Mouse (Mus musculus) lung, embryonic 15.5 days (tissue): ENCODE data around the gene Fgfr2. TPM values are rescaled to one million over a fixed set of nuclear protein-coding genes. Genes with fewer than 3 reads are reported as not detected.
"Not testable (repeated sequence)": the region's sequence is repeated elsewhere in the genome, so short reads cannot be mapped to it uniquely, and the experiment has no call there.

ENCODE experiments used
- ATAC-seq: fragments of 200-750 bp; cut with Nextera tagmentation; 2 replicates; pipeline ENCODE4 v1.8.0; 2017; ENCODE audit warnings: moderate number of reproducible peaks, borderline replicate concordance; ENCODE audit not compliant: low FRiP score, low TSS enrichment; ENCODE audit errors: extremely low read depth
- H3K27ac ChIP-seq: fragments of 300-500 bp; sonication (generic); 2 replicates; pipeline ENCODE4 v1.5.1; 2015; ENCODE audit warnings: moderate library complexity, mild to moderate bottlenecking, inconsistent platforms
- H3K27me3 ChIP-seq: fragments of 300-500 bp; sonication (generic); 2 replicates; pipeline ENCODE4 v1.6.1; 2015; ENCODE audit warnings: inconsistent platforms
- H3K36me3 ChIP-seq: fragments of 300-500 bp; sonication (generic); 2 replicates; pipeline ENCODE4 v1.6.1; 2015; ENCODE audit warnings: inconsistent platforms
- H3K4me1 ChIP-seq: fragments of 300-500 bp; sonication (generic); 2 replicates; pipeline ENCODE4 v1.6.1; 2015; ENCODE audit warnings: inconsistent platforms
- H3K4me2 ChIP-seq: fragments of 300-500 bp; sonication (generic); 2 replicates; pipeline ENCODE4 v1.6.1; 2015; ENCODE audit warnings: inconsistent platforms, mild to moderate bottlenecking, moderate library complexity
- H3K4me3 ChIP-seq: fragments of 300-500 bp; sonication (generic); 2 replicates; pipeline ENCODE4 v1.5.1; 2015; ENCODE audit warnings: mild to moderate bottlenecking, inconsistent platforms
- H3K9ac ChIP-seq: fragments of 300-500 bp; sonication (generic); 2 replicates; pipeline ENCODE4 v1.6.1; 2015; ENCODE audit warnings: inconsistent platforms
- H3K9me3 ChIP-seq: fragments of 300-500 bp; sonication (generic); 2 replicates; pipeline ENCODE4 v1.6.1; 2016; ENCODE audit warnings: inconsistent platforms
- WGBS: fragments of 180-500 bp; shearing (Covaris S2); methylation state at CpG from one replicate; pipeline ENCODE4 v1.1.7; 2015; 5-methylcytosine and 5-hydroxymethylcytosine counted together
- polyA plus RNA-seq: library from polyadenylated mRNA; unstranded; fragments of >200 nt; fragmentation: Nextera tagmentation; extraction: Ambion mirVana; gene quantifications from 2 replicates; pipeline ENCODE4 v1.2.1, GENCODE M21; 2015

Fgfr2 gene
- polyA plus RNA-seq, 1 experiment from 2014 or later, result 160 TPM

- no peak overlapping the region for H3K27ac ChIP-seq
- no peaks in the 10 kb centered on the region for H3K27me3 ChIP-seq
- WGBS, result 79% methylated on average over 4 of the region's 4 CpGs
- H3K4me2 ChIP-seq, result no peak overlapping the region
- H3K4me3 ChIP-seq, result no peak overlapping the region
- H3K36me3 ChIP-seq, result no peaks in the 10 kb centered on the region
- H3K9me3 ChIP-seq, result no peaks in the 10 kb centered on the region
- no peak for ATAC-seq
- H3K9ac ChIP-seq, result no peak overlapping the region
- no peaks in the 10 kb centered on the region for H3K4me1 ChIP-seq
Measured at GRCm38 (mm10) chr7:132540597-132540996, 582.6 kb downstream of the Fgfr2 start.

- H3K27ac ChIP-seq, result no peak overlapping the region
- no peak overlapping the region for H3K4me3 ChIP-seq
- no peak for ATAC-seq
- H3K4me2 ChIP-seq, result no peak overlapping the region
- 70% methylated on average over 3 of the region's 3 CpGs for WGBS
- no peaks in the 10 kb centered on the region for H3K4me1 ChIP-seq
- H3K9ac ChIP-seq, result no peak overlapping the region
- H3K9me3 ChIP-seq, result no peaks in the 10 kb centered on the region
- no peaks in the 10 kb centered on the region for H3K27me3 ChIP-seq
- no peaks in the 10 kb centered on the region for H3K36me3 ChIP-seq
Measured at GRCm38 (mm10) chr7:132529206-132529605, 593.9 kb downstream of the Fgfr2 start.

DNA sequence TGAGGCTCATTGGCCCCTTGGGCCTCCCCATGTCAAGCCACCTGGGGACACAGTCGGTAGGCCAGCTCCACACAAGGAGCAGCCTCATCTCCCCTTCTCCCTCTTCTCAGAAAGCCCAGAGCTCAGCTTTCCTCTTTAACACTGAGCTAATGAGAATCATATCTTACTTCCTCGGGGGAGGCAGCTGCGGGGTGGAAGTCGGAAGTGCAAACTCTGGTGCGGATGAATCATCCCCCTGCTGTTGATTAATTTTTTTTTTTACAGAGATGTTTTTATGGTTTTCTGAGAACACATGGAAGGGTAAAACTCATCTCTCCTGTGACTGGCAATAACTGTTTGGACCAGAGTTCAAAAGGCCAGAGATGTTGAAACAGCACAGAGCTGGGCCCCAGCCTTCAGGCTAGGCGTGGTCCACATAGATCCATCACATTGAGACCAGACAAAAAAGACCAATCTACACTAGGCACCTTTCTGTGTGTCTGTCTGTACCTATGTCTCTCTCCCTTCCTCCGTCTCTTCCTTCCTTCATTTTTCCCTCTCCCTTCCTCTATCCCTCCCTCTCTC, 609.6 kb downstream of the Fgfr2 start:
- Histone ChIP-seq H3K9me3 (no peaks in the 10 kb centered on the region), H3K9ac (no peak overlapping the region), H3K4me3 (no peak overlapping the region), H3K27me3 (no peaks in the 10 kb centered on the region), H3K36me3 (no peaks in the 10 kb centered on the region), H3K4me1 (no peaks in the 10 kb centered on the region), H3K4me2 (no peak overlapping the region), H3K27ac (no peak overlapping the region)
- ATAC-seq, result no peak
- WGBS, result 55% methylated on average over 7 of the region's 7 CpGs

GRCm38 (mm10) chr7:132509110-132509509, 614.0 kb downstream of the Fgfr2 start:
- 45% methylated on average over 2 of the region's 2 CpGs for WGBS
- Histone ChIP-seq H3K27ac (no peak overlapping the region), H3K36me3 (no peaks in the 10 kb centered on the region), H3K4me1 (no peaks in the 10 kb centered on the region), H3K27me3 (no peaks in the 10 kb centered on the region), H3K9me3 (no peaks in the 10 kb centered on the region), H3K9ac (no peak overlapping the region), H3K4me3 (no peak overlapping the region), H3K4me2 (no peak overlapping the region)
- no peak for ATAC-seq

- H3K27me3 ChIP-seq, result no peaks in the 10 kb centered on the region
- no peaks in the 10 kb centered on the region for H3K36me3 ChIP-seq
- no peaks in the 10 kb centered on the region for H3K4me1 ChIP-seq
- no peak overlapping the region for H3K4me3 ChIP-seq
- no peak for ATAC-seq
- no peaks in the 10 kb centered on the region for H3K9me3 ChIP-seq
- WGBS, result 45% methylated on average over 4 of the region's 4 CpGs
- H3K9ac ChIP-seq, result no peak overlapping the region
- no peak overlapping the region for H3K4me2 ChIP-seq
- H3K27ac ChIP-seq, result no peak overlapping the region
Measured at GRCm38 (mm10) chr7:132507361-132507760, 615.8 kb downstream of the Fgfr2 start.

DNA sequence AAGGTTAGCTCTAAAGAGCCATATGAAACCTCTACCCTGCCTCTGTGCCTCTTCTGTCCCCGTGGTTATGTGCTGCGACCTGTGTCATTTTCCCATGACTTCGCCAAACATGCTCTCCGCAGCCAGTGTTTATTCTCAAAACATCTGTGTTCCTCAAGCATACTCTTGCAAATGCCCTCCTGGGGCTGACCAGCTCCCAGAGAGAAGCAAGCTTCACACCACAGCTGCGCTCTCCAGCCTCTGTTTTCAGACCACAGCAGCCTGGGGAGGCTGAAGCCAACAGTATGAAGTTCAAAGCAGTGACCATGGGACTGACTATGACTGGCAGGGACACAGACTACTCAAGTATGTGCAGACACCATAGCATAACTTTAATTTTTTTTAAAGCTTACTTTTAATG, 616.9 kb downstream of the Fgfr2 start:
- Histone ChIP-seq H3K9ac (no peak overlapping the region), H3K27me3 (no peaks in the 10 kb centered on the region), H3K4me3 (no peak overlapping the region), H3K4me2 (no peak overlapping the region), H3K9me3 (no peaks in the 10 kb centered on the region), H3K4me1 (no peaks in the 10 kb centered on the region), H3K27ac (no peak overlapping the region), H3K36me3 (no peaks in the 10 kb centered on the region)
- no peak for ATAC-seq
- 39% methylated on average over 5 of the region's 5 CpGs for WGBS

DNA sequence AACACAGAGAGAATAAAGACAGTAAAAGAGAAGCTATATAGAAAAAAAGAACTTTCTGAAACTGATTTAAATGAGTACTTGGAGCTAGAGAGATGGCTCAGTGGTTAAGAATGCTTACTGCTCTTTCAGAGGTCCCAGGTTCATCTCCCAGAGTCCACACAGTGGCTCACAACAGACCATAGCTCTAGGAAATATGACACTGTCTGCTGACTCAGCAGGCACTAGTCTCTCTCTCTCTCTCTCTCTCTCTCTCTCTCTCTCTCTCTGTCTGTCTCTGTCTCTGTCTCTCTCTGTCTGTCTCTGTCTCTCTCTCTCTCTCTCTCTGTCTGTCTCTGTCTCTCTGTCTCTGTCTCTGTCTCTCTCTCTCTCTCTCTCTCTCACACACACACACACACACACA, 620.7 kb downstream of the Fgfr2 start:
- not testable (repeated sequence) for ATAC-seq, H3K36me3 ChIP-seq, H3K9ac ChIP-seq, H3K4me3 ChIP-seq, H3K27ac ChIP-seq, H3K9me3 ChIP-seq, H3K27me3 ChIP-seq, H3K4me1 ChIP-seq, H3K4me2 ChIP-seq

- Histone ChIP-seq H3K9ac (no peak overlapping the region), H3K27me3 (no peaks in the 10 kb centered on the region), H3K4me1 (0 out of 2 replicates have a peak, but pooled peaks cover 3% of the 10 kb centered on the region), H3K9me3 (no peaks in the 10 kb centered on the region), H3K4me2 (no peak overlapping the region), H3K36me3 (no peaks in the 10 kb centered on the region), H3K4me3 (no peak overlapping the region), H3K27ac (no peak overlapping the region)
- no peak for ATAC-seq
- WGBS, result 91% methylated on average over 3 of the region's 3 CpGs
Measured at GRCm38 (mm10) chr7:132497142-132497541, 626.0 kb downstream of the Fgfr2 start.

GRCm38 (mm10) chr7:132494263-132494662, 628.9 kb downstream of the Fgfr2 start:
- Histone ChIP-seq H3K9ac (no peak overlapping the region), H3K36me3 (no peaks in the 10 kb centered on the region), H3K4me3 (no peak overlapping the region), H3K4me1 (0 out of 2 replicates have a peak, but pooled peaks cover 3% of the 10 kb centered on the region), H3K27ac (no peak overlapping the region), H3K4me2 (no peak overlapping the region), H3K9me3 (no peaks in the 10 kb centered on the region), H3K27me3 (no peaks in the 10 kb centered on the region)
- no peak for ATAC-seq
- WGBS, result 33% methylated on average over 4 of the region's 4 CpGs

DNA sequence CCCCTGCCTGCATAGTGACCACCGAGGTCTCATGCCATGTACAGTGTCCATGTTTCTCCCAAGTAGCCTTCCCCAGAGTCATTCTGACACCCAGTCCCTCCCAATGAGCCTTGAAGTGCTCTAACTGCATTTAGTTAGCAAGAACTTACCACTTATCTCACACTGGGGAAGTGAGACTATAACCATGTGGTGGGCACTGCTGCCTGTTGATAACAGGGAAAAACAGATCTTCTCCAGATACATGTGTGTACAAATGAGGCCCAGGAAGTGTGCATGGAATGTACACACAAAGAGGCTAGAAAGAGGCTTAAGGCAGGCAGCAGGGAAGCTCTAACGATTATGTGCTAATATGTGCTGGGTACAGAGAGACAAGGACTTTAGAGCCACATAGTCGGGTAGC, 629.5 kb downstream of the Fgfr2 start:
- Histone ChIP-seq H3K27me3 (no peaks in the 10 kb centered on the region), H3K9me3 (no peaks in the 10 kb centered on the region), H3K36me3 (no peaks in the 10 kb centered on the region), H3K9ac (no peak overlapping the region), H3K4me1 (0 out of 2 replicates have a peak, but pooled peaks cover 3% of the 10 kb centered on the region), H3K4me2 (no peak overlapping the region), H3K27ac (no peak overlapping the region), H3K4me3 (no peak overlapping the region)
- WGBS, result 66% methylated on average over 3 of the region's 3 CpGs
- ATAC-seq, result no peak

GRCm38 (mm10) chr7:132491902-132492301, 631.2 kb downstream of the Fgfr2 start:
- Histone ChIP-seq H3K36me3 (no peaks in the 10 kb centered on the region), H3K27ac (no peak overlapping the region), H3K4me2 (no peak overlapping the region), H3K9me3 (no peaks in the 10 kb centered on the region), H3K4me1 (0 out of 2 replicates have a peak, but pooled peaks cover 3% of the 10 kb centered on the region), H3K9ac (no peak overlapping the region), H3K4me3 (no peak overlapping the region), H3K27me3 (no peaks in the 10 kb centered on the region)
- WGBS, result 90% methylated on average over 7 of the region's 7 CpGs
- no peak for ATAC-seq

- H3K27me3 ChIP-seq, result no peaks in the 10 kb centered on the region
- WGBS, result 56% methylated on average over 6 of the region's 6 CpGs
- no peak overlapping the region for H3K4me3 ChIP-seq
- no peaks in the 10 kb centered on the region for H3K4me1 ChIP-seq
- no peak overlapping the region for H3K9ac ChIP-seq
- no peaks in the 10 kb centered on the region for H3K9me3 ChIP-seq
- no peak overlapping the region for H3K27ac ChIP-seq
- no peaks in the 10 kb centered on the region for H3K36me3 ChIP-seq
- no peak overlapping the region for H3K4me2 ChIP-seq
- ATAC-seq, result no peak
Measured at GRCm38 (mm10) chr7:132487361-132487760, 635.8 kb downstream of the Fgfr2 start.
